In the genomic region with DNA sequence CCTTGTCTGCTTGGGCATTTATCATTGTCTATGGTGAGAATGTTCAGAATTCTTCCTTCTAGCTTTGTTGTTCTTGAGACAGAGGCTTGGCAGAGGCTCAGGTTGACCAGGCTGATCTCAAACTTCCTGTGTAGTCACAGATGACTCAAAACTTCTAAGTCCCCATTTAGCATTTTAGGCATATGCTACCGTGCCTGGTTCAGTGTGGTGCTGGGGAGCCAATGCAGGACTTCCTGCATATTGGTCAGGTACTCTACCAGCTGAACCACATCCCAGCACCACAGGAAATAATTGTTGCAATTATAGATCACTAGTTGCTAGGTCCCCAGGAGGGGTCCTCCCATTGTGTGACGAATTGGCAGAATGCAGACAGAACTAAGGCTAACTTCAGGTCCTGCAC, we compare ENCODE assay signal across 11 mouse cellular contexts. TPM values are rescaled to one million over a fixed set of nuclear protein-coding genes. Genes with fewer than 3 reads are reported as not detected.
A peak's percentile ranks its signal among the peaks of the same experiment; 100 is the strongest.
DNase-seq lines count a peak whose midpoint lies in the region; ATAC-seq and TF ChIP-seq lines count a peak whose summit lies in the region.
"Had no signal": no experiment of that assay in that cellular context is flagged by ENCODE, and none has a peak within 500 bp of the region (broad histone marks: within the 10 kb centered on the region; RNA-seq: fewer than 3 reads in every experiment).

No protein-coding gene starts in this region.

- no peak overlapping the region for H3K4me2 ChIP-seq in kidney, embryonic 15.5 days
- no peak overlapping the region for H3K4me2 ChIP-seq in neural tube, embryonic 15.5 days
- H3K4me2 ChIP-seq: embryonic facial prominence, embryonic 15.5 days; lung, embryonic 15.5 days had no signal

- DNase-seq in kidney, postnatal 25 days: peak; percentile 56 to 64
- peak; percentile 20 for DNase-seq in NIH3T3 (ENCODE audit: low read depth)
- DNase-seq in ovary, postnatal 10 days (ENCODE audit: low spot score): no peak
- DNase-seq: cerebellum, adult 8-10 months; left cerebral cortex, postnatal 4 days had no signal

- peaks cover 97% of the 10 kb centered on the region for H3K79me2 ChIP-seq in C2C12 (ENCODE audit: control insufficient read depth, insufficient read depth)

- no peak overlapping the region for H3K9ac ChIP-seq in kidney, embryonic 15.5 days
- no peak overlapping the region for H3K9ac ChIP-seq in neural tube, embryonic 15.5 days (replicated peaks)
- H3K9ac ChIP-seq: embryonic facial prominence, embryonic 15.5 days; lung, embryonic 15.5 days had no signal

- H3K4me1 ChIP-seq in kidney, embryonic 15.5 days: peaks cover 60% of the 10 kb centered on the region
- H3K4me1 ChIP-seq in megakaryocyte, embryonic 14.5 days: peaks cover 100% of the 10 kb centered on the region
- peaks cover 31% of the 10 kb centered on the region for H3K4me1 ChIP-seq in neural tube, embryonic 15.5 days

- no peak overlapping the region for H3ac ChIP-seq in C2C12 (ENCODE audit: control insufficient read depth, insufficient read length, low read depth)

- no peak overlapping the region for H3K4me3 ChIP-seq in kidney, embryonic 15.5 days (replicated peaks)
- H3K4me3 ChIP-seq in C2C12 (ENCODE audit: insufficient read depth, poor library complexity, severe bottlenecking): no peak overlapping the region
- H3K4me3 ChIP-seq in megakaryocyte, embryonic 14.5 days (replicated peaks): peak overlapping the region; percentile 56
- H3K4me3 ChIP-seq in neural tube, embryonic 15.5 days (replicated peaks): no peak overlapping the region
- H3K4me3 ChIP-seq: embryonic facial prominence, embryonic 15.5 days; lung, embryonic 15.5 days had no signal

- H3K27me3 ChIP-seq in kidney, embryonic 15.5 days: no peaks in the 10 kb centered on the region
- H3K27me3 ChIP-seq in C2C12 (ENCODE audit: control insufficient read depth, insufficient read depth, insufficient read length): no peaks in the 10 kb centered on the region
- no peaks in the 10 kb centered on the region for H3K27me3 ChIP-seq in megakaryocyte, embryonic 14.5 days (replicated peaks)
- no peaks in the 10 kb centered on the region for H3K27me3 ChIP-seq in neural tube, embryonic 15.5 days (replicated peaks)
- H3K27me3 ChIP-seq: embryonic facial prominence, embryonic 15.5 days; lung, embryonic 15.5 days had no signal

- ATAC-seq in kidney, embryonic 15.5 days (replicated peaks; ENCODE audit: low FRiP score): no peak
- ATAC-seq in neural tube, embryonic 15.5 days (ENCODE audit: low FRiP score): no peak

- 68% methylated on average over 2 of the region's 2 CpGs for WGBS in kidney, embryonic 15.5 days
- WGBS in neural tube, embryonic 15.5 days: 62% methylated on average over 2 of the region's 2 CpGs

- no peak for TF ChIP-seq CTCF in C2C12 (IDR thresholded peaks at IDR 0.05; ENCODE audit: control insufficient read depth, insufficient read depth, insufficient read length)

- H3K27ac ChIP-seq in kidney, embryonic 15.5 days: no peak overlapping the region
- no peak overlapping the region for H3K27ac ChIP-seq in neural tube, embryonic 15.5 days (replicated peaks)
- H3K27ac ChIP-seq: embryonic facial prominence, embryonic 15.5 days; lung, embryonic 15.5 days had no signal

- H3K36me3 ChIP-seq in kidney, embryonic 15.5 days: peaks cover 33% of the 10 kb centered on the region
- H3K36me3 ChIP-seq in C2C12 (ENCODE audit: control insufficient read depth, insufficient read depth): peaks cover 49% of the 10 kb centered on the region
- H3K36me3 ChIP-seq in megakaryocyte, embryonic 14.5 days (replicated peaks; ENCODE audit: low read length): peaks cover 84% of the 10 kb centered on the region
- peaks cover 7% of the 10 kb centered on the region for H3K36me3 ChIP-seq in neural tube, embryonic 15.5 days
- H3K36me3 ChIP-seq: lung, embryonic 15.5 days had no signal

- peaks cover 86% of the 10 kb centered on the region for H3K79me3 ChIP-seq in C2C12 (ENCODE audit: low read depth)

- no peaks in the 10 kb centered on the region for H3K9me3 ChIP-seq in kidney, embryonic 15.5 days (replicated peaks)
- no peaks in the 10 kb centered on the region for H3K9me3 ChIP-seq in megakaryocyte, embryonic 14.5 days
- H3K9me3 ChIP-seq in neural tube, embryonic 15.5 days (replicated peaks): no peaks in the 10 kb centered on the region
- H3K9me3 ChIP-seq: embryonic facial prominence, embryonic 15.5 days; lung, embryonic 15.5 days had no signal

TF ChIP-seq in C2C12, 6 proteins besides CTCF, POLR2A, EP300 and RAD21:
- TF ChIP-seq FOSL1 (IDR thresholded peaks at IDR 0.05; ENCODE audit: insufficient read depth, low read length, poor library complexity, severe bottlenecking): no peak
- TF ChIP-seq MAX (IDR thresholded peaks at IDR 0.05): peak; percentile 11
- no peak for TF ChIP-seq MYOG (IDR thresholded peaks at IDR 0.05; ENCODE audit: control insufficient read depth, extremely low read depth, insufficient read length)
- no peak for TF ChIP-seq MYOD1 (IDR thresholded peaks at IDR 0.05; ENCODE audit: control insufficient read depth, insufficient read length, low read depth)
- no peak for TF ChIP-seq CEBPB (IDR thresholded peaks at IDR 0.05; ENCODE audit: low read depth)
- no peak for TF ChIP-seq USF1 (IDR thresholded peaks at IDR 0.05; ENCODE audit: low read depth)
TF ChIP-seq in C2C12: peak in this region for 1.

RNA-seq across cellular contexts. Expression of gene Capzb, which starts 10.7 kb away (rescaled TPM):
- polyA plus RNA-seq in kidney, embryonic 15.5 days (2015; fragmentation: Nextera tagmentation; extraction: Ambion mirVana): 392 and 395 TPM in 2 replicates
- 362 TPM for polyA plus RNA-seq in C2C12 (2012; fragmentation: generic; extraction: Trizol)
- polyA plus RNA-seq in megakaryocyte, embryonic 14.5 days (2012; ENCODE audit: insufficient read depth, low replicate concordance): 104 and 238 TPM in 2 replicates
- polyA plus RNA-seq in neural tube, embryonic 15.5 days (2015; fragmentation: Nextera tagmentation; extraction: Ambion mirVana): 323 and 359 TPM in 2 replicates
